Mouse (Mus musculus): ENCODE results near the gene Chn1.
A peak's percentile ranks its signal among the peaks of the same experiment; 100 is the strongest.

GRCm38 (mm10) chr2:73584645-73585346 lies 190.3 kb downstream of the Chn1 start:
- TF ChIP-seq POLR2A (IDR thresholded peaks at IDR 0.05; ENCODE audit: low read depth, low read length) (0 out of 2 replicates have a peak, but pooled peaks have one; percentile 36), CTCF (IDR thresholded peaks at IDR 0.05; ENCODE audit: borderline replicate concordance, insufficient read depth, low read length) (peak; percentile 84)
